Mouse (Mus musculus) kidney, postnatal 10 days (tissue): ENCODE data around the gene Psen1.

Experiments used
- DNase-seq: peaks from one replicate; pipeline ENCODE4 v3.0.0; 2021; ENCODE audit warnings: mixed read lengths

Psen1 gene

GRCm38 (mm10) chr12:83726510-83727308, 38.8 kb downstream of the Psen1 start:
- DNase-seq, result peak; percentile 21

GRCm38 (mm10) chr12:83732225-83732624, 44.3 kb downstream of the Psen1 start:
- no peak for DNase-seq

GRCm38 (mm10) chr12:83734047-83734446, 46.1 kb downstream of the Psen1 start:
- no peak for DNase-seq

- DNase-seq, result no peak
Measured at GRCm38 (mm10) chr12:83736236-83736635, 48.3 kb downstream of the Psen1 start.

- DNase-seq, result no peak
Measured at GRCm38 (mm10) chr12:83738651-83739050, 50.7 kb downstream of the Psen1 start.

GRCm38 (mm10) chr12:83741722-83742121, 53.8 kb downstream of the Psen1 start:
- DNase-seq, result no peak

- DNase-seq, result no peak
Measured at GRCm38 (mm10) chr12:83742834-83743233, 54.9 kb downstream of the Psen1 start.

GRCm38 (mm10) chr12:83743712-83744111, 55.8 kb downstream of the Psen1 start:
- DNase-seq, result no peak

GRCm38 (mm10) chr12:83749186-83749585, 61.2 kb downstream of the Psen1 start:
- DNase-seq, result no peak

GRCm38 (mm10) chr12:83752495-83752894, 64.5 kb downstream of the Psen1 start:
- peak; percentile 64 for DNase-seq

- no peak for DNase-seq
Measured at GRCm38 (mm10) chr12:83758735-83759134, 70.8 kb downstream of the Psen1 start.

GRCm38 (mm10) chr12:83760201-83760600, 72.2 kb downstream of the Psen1 start:
- DNase-seq, result no peak

- DNase-seq, result peak; percentile 66
Measured at GRCm38 (mm10) chr12:83762706-83763105, 74.8 kb downstream of the Psen1 start.

- peak; percentile 78 for DNase-seq
Measured at GRCm38 (mm10) chr12:83763311-83764043, 75.5 kb downstream of the Psen1 start, which contains the start of gene Papln. Papln (plus strand) TSS chr12:83763634.

GRCm38 (mm10) chr12:83764044-83764365, 76.1 kb downstream of the Psen1 start:
- DNase-seq, result no peak

GRCm38 (mm10) chr12:83764519-83764918, 76.6 kb downstream of the Psen1 start:
- no peak for DNase-seq

GRCm38 (mm10) chr12:83765965-83766603, 78.1 kb downstream of the Psen1 start:
- DNase-seq, result no peak

- no peak for DNase-seq
Measured at GRCm38 (mm10) chr12:83767833-83768232, 79.9 kb downstream of the Psen1 start.

- peak; percentile 72 for DNase-seq
Measured at GRCm38 (mm10) chr12:83768235-83768899, 80.4 kb downstream of the Psen1 start.

GRCm38 (mm10) chr12:83770418-83771256, 82.7 kb downstream of the Psen1 start:
- peak; percentile 92 for DNase-seq

- no peak for DNase-seq
Measured at GRCm38 (mm10) chr12:83775621-83776020, 87.7 kb downstream of the Psen1 start.

GRCm38 (mm10) chr12:83776766-83777165, 88.8 kb downstream of the Psen1 start:
- DNase-seq, result no peak
